Mouse (Mus musculus): ENCODE measurements around the gene Fhad1. TPM values are rescaled to one million over a fixed set of nuclear protein-coding genes. Genes with fewer than 3 reads are reported as not detected.

Fhad1 gene
- total RNA-seq, 1 experiment from 2014 or later: 0.91 TPM

GRCm38 (mm10) chr4:141861591-141862295 is 153.1 kb downstream of the Fhad1 start:
- peak; percentile 38 for DNase-seq

- no peak for DNase-seq
Observed at GRCm38 (mm10) chr4:141860246-141860841, 154.5 kb downstream of the Fhad1 start.

GRCm38 (mm10) chr4:141859351-141859750 is 155.5 kb downstream of the Fhad1 start:
- no peak for DNase-seq

GRCm38 (mm10) chr4:141858501-141858900 is 156.4 kb downstream of the Fhad1 start:
- no peak for DNase-seq

GRCm38 (mm10) chr4:141857422-141857930 is 157.4 kb downstream of the Fhad1 start:
- DNase-seq: peak; percentile 79

GRCm38 (mm10) chr4:141853437-141853836 is 161.4 kb downstream of the Fhad1 start:
- DNase-seq: peak; percentile 68

GRCm38 (mm10) chr4:141845999-141846398 is 168.9 kb downstream of the Fhad1 start, which contains the start of gene Ctrc:
Gene Ctrc, minus strand, starts transcription at chr4:141846359.
- no peak for DNase-seq

Other genes with a start within 250 kb of the Fhad1 start
- gene Dnajc16, start 224.2 kb downstream of the Fhad1 start, total RNA-seq (2021): 25.3 and 32.2 TPM in 2 replicates
- 21.3 and 32.3 TPM in 2 replicates for gene Casp9, start 221.5 kb downstream of the Fhad1 start, total RNA-seq (2021)
- gene Cela2a, start 188.9 kb downstream of the Fhad1 start, total RNA-seq (2021): 0.52 TPM in 1 of 2 replicates, not detected in the other
- gene Ctrc, start 168.7 kb downstream of the Fhad1 start, total RNA-seq (2021): not detected in 2 replicates
- 20.9 and 30.8 TPM in 2 replicates for gene Efhd2, start 140.2 kb downstream of the Fhad1 start, total RNA-seq (2021)
- 1.8 and 5.2 TPM in 2 replicates for gene Tmem51, start 69.2 kb upstream of the Fhad1 start, total RNA-seq (2021)
- 32.8 and 35.8 TPM in 2 replicates for gene Kazn, start 224.3 kb upstream of the Fhad1 start, total RNA-seq (2021)